Mouse (Mus musculus): ENCODE data around the gene Hba-x.
"Not testable (repeated sequence)": the region's sequence is repeated elsewhere in the genome, so short reads cannot be mapped to it uniquely, and the experiment has no call there.

Hba-x gene

GRCm38 (mm10) chr11:32250880-32251763, 25.1 kb upstream of the Hba-x start:
- no peak for DNase-seq (ENCODE audit: low spot score)

- DNase-seq (ENCODE audit: low spot score), result no peak
These were observed 23.1 kb upstream of the Hba-x start for GRCm38 (mm10) chr11:32253121-32253520.

GRCm38 (mm10) chr11:32256146-32256545, 20.1 kb upstream of the Hba-x start:
- no peak for DNase-seq (ENCODE audit: low spot score)

DNA sequence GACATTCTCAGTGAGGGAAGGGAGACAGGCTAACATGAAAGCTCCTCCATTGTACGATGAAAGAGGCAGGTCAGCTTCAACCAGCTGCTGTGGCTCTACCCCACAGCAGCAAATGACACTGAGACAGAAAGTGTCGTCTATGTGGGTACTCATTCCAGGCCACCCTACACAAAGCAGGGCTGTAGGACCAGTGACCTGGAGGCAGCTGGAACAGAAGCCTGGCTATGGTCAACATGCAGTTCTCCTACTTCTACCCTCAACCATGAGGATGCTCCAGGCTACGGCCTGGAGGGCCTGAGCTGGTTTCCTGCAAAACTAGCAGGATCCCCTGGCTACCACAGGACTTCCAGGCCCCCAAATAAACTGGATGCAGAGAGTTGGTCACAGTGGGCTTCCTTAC, 19.6 kb upstream of the Hba-x start:
- no peak for DNase-seq (ENCODE audit: low spot score)

DNA sequence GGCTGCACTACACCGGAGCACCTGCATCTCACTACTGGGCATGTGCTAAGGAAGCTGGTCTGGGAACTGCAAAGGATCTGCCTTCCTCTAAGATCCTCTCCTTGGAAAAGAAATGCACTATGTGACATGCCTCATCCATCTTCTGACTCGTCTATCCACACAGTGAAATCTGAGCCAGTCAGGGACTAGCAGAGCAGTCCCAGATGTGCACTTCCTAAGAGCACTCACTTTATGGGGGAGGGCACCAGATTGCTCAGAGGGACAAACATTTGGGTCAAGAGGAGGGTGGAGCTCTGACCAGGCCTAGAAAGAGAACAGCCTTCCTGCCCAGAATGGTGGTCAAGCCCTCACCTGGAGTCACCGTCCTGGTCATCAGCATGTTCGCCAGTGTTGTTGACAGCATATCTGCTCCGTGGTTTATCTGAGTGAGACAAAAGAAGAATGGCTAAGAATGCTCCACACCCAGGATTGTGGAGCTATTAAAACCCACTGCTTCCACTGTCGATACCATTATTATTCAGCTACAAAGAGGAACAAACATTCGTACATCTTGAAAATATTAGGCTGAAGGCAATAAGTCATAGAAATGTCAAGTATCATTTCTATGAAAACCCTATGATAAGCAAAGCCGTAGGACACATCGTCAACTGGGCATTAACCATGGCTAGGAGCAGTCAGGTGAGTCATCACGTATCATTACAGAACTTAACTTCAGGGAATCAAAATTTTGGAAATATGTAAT, 13.4 kb upstream of the Hba-x start:
- DNase-seq (ENCODE audit: low spot score), result no peak

DNA sequence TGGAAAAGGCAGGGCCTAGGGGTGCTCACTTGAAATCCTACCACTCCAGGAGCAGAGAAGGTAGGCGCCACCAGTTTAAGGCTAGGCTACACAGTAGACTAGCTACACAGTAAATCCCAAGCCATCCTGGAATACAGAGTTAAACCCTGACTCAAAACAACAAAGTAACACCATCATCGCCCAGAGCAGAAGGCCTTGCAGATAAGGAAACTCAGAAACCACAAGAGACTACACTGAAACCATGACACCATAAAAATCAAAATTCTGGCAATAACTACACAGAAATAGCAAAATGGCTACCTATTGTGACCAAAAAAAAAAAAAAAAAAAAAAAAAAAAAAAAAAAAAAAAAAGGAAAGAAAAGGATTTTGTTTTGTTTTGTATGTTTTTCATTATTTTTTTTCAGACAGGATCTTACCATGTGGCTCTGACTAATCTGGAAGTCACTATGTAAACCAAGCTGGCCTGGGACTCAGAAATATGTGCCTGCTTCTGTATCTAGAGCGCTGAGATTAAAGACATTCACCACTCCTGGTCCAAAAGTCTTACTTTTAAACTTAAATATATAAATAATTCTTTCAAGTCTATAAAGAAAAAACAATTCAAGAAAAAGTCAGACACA, 11.0 kb upstream of the Hba-x start:
- no peak for DNase-seq (ENCODE audit: low spot score)

DNA sequence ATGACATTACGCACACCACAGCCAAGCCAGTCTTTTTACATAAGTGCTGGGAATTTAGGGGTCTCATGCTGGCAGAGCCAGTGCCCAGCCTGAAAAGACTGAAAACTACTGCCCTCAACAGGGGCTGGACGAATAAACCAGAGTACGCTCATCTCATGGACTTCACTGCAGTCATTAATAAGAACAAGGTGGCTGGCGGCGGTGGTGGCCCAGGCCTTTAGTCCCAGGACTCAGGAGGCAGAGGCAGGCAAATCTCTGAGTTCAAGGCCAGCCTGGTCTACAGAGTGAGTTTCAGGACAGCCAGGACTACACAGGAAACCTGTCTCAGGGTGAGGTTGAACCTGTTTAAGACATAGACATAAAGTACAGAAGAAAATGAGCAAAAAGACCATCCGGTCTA, 10.0 kb upstream of the Hba-x start:
- no peak for DNase-seq (ENCODE audit: low spot score)

DNA sequence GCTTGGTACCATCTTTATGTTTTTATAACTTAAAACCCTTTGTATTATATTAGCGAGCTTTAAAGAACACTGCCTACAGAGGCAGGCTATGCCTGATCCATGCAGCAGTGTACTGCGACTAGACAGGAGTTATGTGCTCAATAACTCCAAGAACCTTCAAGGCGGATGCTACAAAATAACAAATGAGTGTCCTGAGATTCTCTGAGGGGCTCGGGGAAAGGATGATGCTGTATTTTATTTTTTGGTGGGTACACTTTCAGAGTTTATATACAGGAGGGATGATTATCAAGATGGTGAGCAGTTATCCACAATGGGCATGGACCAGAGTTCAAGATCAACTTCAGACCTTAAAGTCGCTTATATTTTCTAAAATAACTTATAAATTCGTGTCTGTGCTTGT, 9.4 kb upstream of the Hba-x start:
- no peak for DNase-seq (ENCODE audit: low spot score)

DNA sequence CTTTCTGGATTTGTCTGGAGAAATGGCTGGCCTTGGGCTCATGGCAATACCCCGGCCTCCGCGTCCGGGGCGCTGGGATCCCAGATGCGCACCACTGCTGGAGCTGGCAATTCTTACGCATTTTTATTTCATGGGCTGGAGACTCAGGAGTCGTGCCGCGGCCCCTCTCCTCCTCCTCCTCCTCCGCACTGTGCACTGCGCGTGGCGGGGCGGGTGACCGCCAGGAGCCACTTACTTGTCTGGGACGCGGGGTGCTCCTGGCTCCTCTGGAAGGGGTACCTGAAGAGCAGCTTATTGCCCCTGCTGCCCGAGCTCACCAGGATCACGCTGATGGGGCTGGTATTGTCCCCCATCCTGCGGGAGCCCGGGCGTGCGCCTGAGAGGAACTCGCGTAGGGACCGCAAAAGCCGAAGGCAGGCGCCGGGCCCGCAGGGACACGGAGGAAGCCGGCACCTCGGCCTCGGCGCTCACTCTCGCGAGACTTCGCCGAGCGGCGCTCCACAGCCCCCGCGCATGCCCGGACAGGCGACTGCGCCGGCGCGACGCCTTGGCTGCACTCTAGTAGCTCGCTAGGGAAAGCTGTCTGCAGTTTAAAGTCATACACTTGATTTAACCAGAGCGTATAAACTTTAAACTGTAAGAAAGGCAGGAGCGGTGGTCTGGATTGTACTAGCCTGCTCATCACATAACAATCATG, 8.9 kb upstream of the Hba-x start, which contains the start of gene Nprl3:
Gene Nprl3 (minus strand): TSS at position 520 of the 697 bp plus-strand sequence.
- DNase-seq (ENCODE audit: low spot score), result peak; percentile 86

DNA sequence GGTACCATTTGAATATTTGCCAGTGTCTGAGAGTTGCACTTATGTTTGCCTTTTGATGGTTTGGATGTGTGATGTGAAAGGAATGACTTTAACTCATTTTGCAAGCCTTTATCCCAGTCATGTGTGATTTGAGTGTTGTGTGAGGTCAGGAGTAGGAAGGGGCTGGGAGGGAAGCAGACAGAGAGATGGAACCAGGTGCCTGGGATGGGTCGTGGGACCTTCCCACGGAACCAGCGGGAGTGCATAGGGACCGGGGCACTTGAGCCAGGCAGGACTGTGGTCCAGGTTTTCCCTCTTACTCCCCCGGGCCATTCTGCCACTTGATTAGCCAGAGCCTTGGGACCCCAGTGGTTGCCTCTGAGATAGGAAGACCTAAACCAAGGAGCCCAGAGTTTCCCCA, 8.2 kb upstream of the Hba-x start:
- DNase-seq (ENCODE audit: low spot score), result no peak

DNA sequence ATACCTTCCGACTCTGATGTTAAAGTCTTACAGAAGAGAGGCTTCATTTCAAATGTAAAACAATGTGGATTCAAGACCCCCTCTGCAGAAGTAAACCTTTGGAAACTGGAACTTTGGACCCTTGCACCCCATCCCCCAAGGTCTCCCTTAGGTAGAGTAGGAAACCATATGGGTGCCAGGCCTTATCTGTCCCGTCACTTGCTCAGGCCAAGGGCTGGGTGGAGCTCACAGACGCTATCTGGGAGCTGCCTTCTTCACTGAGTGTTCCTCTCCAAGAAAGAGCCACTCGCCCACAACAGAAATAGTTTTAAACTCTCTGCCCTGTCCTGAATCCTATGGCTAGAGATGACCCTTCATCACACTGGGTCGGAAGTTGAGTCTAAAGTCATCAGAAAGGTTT, 7.2 kb upstream of the Hba-x start:
- no peak for DNase-seq (ENCODE audit: low spot score)

- DNase-seq (ENCODE audit: low spot score), result no peak
These were observed 5.0 kb upstream of the Hba-x start for GRCm38 (mm10) chr11:32271178-32271577.

DNA sequence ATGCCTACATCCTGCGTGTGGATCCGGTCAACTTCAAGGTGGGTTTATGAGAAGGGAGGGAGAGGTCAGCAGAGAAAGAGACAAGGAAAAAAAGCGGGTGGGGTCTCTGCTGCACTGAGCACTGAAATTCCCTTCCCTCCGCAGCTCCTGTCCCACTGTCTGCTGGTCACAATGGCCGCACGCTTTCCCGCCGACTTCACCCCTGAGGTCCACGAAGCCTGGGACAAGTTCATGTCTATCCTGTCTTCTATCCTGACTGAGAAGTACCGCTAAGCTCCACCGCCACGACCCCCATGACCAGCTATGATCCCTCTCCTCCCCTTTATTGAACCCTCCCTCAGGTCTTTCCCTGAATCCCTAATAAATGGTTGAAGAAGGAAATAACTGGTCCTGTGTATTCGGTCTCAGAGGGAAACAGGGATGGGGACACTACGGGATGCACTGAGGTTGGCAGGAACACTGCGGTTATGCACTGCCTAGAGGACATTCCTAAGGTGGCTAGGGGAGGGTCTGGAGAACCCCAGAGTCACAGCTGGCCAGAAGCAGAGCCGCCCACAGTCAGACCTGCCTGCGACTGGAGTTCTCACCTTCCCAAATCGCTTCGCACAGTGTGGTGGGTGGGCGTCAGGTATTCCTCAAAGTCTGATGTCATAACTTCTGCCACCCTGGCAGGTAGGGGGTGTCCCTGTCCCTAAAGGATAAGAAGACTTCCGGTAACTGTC, 1.7 kb downstream of the Hba-x start:
- DNase-seq (ENCODE audit: low spot score), result no peak

GRCm38 (mm10) chr11:32278458-32278957, 2.3 kb downstream of the Hba-x start:
- DNase-seq (ENCODE audit: low spot score), result no peak

GRCm38 (mm10) chr11:32280646-32281045, 4.4 kb downstream of the Hba-x start:
- no peak for DNase-seq (ENCODE audit: low spot score)

GRCm38 (mm10) chr11:32281416-32282144, 5.4 kb downstream of the Hba-x start:
- no peak for DNase-seq (ENCODE audit: low spot score)

DNA sequence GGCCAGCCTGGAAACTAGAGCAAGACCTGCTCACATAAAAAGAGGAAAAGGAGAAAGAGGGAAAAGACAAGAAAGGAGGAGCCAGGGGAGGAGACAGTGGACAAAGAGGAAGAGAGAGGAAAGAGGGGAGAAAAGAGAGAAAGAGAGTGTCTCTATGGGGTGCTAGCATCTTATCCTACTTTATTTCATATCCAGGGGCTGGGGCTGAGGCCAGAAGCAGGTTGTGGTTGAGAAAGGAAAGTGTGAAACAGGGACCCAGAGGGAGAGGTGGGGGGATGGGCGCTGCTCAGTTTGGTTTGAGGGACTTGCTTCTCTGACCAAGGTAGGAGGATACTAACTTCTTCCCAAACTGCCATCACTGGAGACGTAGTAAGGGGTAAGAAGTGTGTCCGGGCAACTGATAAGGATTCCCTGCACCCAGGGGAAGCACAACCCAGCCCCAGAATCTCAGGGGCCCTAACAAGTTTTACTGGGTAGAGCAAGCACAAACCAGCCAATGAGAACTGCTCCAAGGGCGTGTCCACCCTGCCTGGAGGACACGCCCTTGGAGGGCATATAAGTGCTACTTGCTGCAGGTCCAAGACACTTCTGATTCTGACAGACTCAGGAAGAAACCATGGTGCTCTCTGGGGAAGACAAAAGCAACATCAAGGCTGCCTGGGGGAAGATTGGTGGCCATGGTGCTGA, 7.0 kb downstream of the Hba-x start, which contains the start of gene Hba-a1:
Gene Hba-a1 (plus strand): TSS at position 421 of the 687 bp plus-strand sequence.
- DNase-seq (ENCODE audit: low spot score), result not testable (repeated sequence)

- not testable (repeated sequence) for DNase-seq (ENCODE audit: low spot score)
These were observed 8.4 kb downstream of the Hba-x start for GRCm38 (mm10) chr11:32284582-32284981.

- no peak for DNase-seq (ENCODE audit: low spot score)
These were observed 9.0 kb downstream of the Hba-x start for GRCm38 (mm10) chr11:32285031-32285775.
